Mouse (Mus musculus) adrenal gland, adult (tissue): ENCODE data around the gene Men1.
"Not testable (repeated sequence)": the region's sequence is repeated elsewhere in the genome, so short reads cannot be mapped to it uniquely, and the experiment has no call there.

ENCODE experiments used
- DNase-seq, 2 experiments: peaks; one replicate each; pipeline ENCODE4 v3.0.0; 2022 to 2023; ENCODE audit warnings: low spot score in 1 of 2; ENCODE audit not compliant: inconsistent age in 2 of 2

Gene Men1

GRCm38 (mm10) chr19:6304787-6305516 is 29.8 kb upstream of the Men1 start:
- DNase-seq: peak; percentile 92 to 97

GRCm38 (mm10) chr19:6305517-6306115 is 29.2 kb upstream of the Men1 start:
- DNase-seq: peak in 1 of 2 experiments; percentile 75

DNA sequence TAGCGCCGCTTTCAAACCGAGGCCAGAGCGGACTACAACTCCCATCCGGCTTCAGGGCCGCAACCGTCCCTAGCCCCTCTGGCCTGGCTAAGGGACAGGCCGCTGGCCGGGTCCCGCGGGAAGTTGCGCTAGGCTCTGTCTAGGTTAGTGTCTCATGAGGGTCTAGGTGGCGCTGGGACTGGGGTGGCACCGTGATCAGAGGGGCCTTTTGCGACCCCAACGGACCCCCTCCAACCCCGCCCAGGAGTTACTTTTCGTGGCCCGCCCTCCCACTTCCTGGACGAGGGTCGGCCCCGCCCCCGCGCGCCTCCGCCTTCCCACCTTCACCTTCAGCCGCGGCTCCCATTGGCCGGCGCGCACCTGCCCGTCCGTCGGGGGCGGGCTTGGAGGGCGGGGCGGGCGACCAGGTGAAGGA is 28.6 kb upstream of the Men1 start, which contains the start of gene Cdc42bpg:
Cdc42bpg (plus strand) TSS at position 320 of the 415 bp plus-strand sequence.
- DNase-seq: peak; percentile 93 to 97

- DNase-seq: peak; percentile 85 to 90
Measured at GRCm38 (mm10) chr19:6306586-6306985, 28.2 kb upstream of the Men1 start.

GRCm38 (mm10) chr19:6307733-6308531 is 26.8 kb upstream of the Men1 start:
- peak; percentile 75 to 80 for DNase-seq

- DNase-seq: no peak
Measured at GRCm38 (mm10) chr19:6310181-6310580, 24.6 kb upstream of the Men1 start.

DNA sequence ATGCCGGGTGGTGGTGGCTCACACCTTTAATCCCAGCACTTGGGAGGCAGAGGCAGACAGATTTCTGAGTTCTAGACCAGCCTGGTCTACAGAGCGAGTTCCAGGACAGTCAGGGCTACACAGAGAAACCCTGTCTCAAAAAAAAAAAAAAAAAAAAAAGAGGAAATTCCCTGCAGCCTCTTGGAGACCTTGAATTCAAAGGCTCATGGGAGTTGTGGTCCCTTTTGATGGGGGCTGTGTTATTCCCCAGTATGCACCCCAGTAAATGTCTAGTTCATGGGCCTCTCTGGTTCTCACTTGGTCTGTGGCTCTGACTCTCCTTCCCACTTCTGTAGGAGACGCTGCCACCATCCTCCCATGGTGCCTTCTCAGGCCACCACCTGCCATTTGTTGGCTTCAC is 23.0 kb upstream of the Men1 start:
- not testable (repeated sequence) for DNase-seq

- DNase-seq: no peak
Measured at GRCm38 (mm10) chr19:6313796-6314195, 21.0 kb upstream of the Men1 start.

GRCm38 (mm10) chr19:6314513-6314912 is 20.3 kb upstream of the Men1 start:
- DNase-seq: no peak

DNA sequence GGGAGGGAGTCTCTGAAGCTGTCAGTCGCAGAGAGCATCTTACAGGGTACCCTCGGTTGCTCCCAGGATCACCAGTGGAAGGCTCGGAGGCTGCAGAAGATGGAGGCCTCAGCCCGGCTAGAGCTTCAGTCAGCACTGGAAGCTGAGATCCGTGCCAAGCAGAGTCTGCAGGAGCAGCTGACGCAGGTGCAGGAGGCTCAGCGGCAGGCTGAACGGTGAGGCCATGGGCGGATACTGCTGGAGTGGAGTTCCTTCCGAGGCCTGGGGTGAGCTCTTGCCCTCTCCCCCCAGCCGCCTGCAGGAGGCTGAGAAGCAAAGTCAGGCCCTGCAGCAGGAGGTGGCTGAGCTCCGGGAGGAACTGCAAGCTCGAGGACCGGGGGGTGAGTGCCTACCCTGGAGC is 19.2 kb upstream of the Men1 start:
- DNase-seq: no peak

DNA sequence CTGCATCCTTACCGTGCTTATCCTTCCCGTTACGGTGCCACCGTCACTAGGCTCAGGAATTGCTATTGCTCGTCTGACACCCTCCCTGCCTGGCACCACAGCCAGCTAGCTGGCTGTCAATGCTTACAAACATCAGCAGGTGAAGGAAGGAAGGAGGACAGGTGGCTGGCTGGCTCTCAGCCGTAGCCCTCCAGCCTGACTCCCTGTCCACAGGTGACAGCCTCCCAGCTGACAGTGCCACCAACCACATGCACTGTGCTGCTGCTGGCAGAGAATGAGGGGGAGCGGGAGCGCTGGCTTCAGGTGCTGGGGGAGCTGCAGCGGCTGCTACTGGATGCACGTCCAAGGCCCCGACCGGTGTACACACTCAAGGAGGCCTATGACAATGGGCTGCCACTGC is 16.6 kb upstream of the Men1 start:
- DNase-seq: no peak

DNA sequence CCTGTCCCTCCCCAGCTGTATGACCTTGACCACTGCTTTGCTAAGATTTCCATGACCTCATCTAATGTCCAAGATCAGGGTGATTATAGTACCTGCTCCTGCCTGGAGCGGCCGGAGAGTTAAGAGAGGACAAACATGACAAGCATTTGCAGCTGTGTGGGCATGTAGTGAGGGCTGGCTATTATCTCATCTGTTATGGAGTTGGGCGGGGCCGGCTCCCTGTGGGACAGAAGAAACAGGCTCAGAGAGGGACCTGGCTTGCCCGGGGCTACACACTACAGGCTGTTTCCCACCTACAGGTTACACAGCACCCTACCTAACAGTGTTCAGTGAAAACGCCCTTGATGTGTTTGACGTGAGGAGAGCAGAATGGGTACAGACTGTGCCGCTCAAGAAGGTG is 13.4 kb upstream of the Men1 start:
- peak; percentile 63 to 78 for DNase-seq

DNA sequence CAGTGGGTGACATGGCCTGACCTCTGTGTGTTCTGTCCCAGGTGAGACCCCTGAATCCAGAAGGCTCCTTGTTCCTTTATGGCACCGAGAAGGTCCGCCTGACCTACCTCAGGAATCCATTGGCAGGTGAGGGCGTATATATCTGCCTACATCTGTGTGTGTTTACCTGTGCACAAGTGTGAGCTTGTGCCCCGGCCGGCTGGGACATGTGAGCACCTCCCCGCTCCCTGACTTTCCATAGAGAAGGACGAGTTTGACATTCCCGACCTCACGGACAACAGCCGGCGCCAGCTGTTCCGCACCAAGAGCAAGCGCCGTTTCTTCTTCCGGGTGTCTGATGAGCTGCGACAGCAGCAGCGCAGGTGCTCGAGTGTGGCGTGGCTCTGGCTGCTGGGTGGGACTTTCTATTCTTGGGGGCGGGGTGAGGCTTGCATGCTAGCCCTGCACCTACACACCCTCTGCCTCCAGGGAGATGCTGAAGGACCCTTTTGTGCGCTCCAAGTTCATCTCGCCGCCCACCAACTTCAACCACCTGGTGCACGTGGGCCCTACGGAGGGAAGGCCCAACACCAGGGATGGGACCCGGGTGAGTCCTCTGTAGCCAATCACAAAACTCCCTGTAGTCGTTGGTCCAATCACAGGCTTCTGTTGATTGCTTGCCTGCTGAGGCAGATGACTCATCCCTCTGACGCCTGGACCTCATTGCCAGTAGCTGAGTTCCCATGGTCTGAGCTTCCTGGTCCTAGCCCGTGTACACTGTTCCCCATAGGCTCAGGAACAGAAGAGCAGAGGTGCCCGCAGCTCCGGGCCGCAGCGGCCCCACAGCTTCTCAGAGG is 12.8 kb upstream of the Men1 start:
- peak; percentile 72 to 82 for DNase-seq

DNA sequence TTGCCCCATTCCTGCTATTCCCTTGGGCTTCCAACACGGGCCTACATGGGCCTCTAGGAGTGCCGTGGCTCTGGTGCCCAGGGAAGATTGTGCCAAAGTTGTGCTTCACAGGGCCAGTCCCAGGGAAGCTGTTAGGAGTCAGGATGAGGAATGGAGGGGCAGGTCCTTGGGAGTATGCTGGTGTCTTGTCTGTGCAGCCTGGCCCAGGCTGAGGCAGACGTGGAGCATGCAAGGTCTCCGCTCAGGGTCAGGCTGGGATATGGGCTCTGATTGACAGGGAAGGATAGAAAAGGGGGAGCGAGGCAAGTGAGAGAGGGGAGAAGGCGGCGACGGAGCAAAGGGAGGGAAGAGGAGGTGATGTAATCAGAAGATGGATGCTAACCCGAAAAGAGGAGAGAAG is 10.0 kb upstream of the Men1 start:
- peak; percentile 45 to 80 for DNase-seq

DNA sequence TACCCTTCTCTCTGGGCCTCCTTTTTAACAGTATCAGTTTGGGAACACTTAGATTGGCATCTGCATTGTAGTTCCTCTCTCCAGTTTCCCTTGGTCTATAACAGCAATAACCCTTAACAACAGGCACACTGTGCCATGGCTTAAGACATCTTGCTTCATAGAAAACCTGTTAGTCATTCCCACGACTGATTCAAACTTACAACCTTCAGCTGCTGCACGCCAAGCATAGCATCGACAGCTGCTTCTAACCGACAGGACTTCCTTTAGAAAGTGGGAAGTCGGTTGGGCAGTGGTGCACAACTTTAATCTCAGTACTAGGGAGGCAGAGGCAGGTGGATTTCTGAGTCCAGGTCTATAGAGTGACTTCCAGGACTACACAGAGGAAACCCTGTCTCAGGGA is 3.6 kb upstream of the Men1 start:
- peak in 1 of 2 experiments; percentile 37 for DNase-seq

DNA sequence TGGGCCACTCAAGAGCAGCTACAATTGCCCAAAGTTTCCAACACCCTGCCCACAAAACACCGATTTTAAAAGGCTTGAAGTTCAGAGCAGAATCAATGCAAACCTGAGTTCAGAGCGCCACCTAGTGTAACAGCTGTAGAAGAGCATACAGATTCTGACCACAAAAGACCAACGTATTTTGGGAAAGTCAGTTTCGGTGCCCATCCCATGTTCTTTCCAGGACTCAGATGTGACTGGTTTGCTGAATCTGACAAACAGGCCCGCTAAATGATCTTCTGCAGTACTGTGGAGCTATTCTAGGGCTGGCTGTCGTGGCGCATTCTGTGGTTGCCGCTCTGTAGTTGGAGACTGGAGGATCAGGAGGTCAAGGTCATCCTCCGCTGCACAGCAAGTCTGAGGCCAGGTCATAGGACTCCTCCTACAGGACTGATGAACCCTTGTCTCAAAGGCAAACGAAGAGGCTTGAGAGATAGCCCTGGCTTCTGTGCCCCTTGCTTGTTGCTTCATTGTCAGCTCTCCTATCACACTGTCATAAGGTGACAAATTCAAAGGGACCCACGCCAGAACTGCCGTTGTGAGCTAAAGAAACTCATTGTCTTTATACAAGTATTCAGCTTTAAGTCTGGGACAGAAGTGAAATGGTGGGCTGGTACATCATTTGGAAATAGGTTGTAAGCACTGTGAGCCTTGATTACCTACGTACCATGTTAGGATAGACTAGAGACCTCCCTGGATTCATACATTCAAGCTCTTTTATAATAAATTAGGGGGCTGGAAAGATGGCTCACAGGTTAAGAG is 2.9 kb upstream of the Men1 start:
- DNase-seq: peak; percentile 75 to 92

DNA sequence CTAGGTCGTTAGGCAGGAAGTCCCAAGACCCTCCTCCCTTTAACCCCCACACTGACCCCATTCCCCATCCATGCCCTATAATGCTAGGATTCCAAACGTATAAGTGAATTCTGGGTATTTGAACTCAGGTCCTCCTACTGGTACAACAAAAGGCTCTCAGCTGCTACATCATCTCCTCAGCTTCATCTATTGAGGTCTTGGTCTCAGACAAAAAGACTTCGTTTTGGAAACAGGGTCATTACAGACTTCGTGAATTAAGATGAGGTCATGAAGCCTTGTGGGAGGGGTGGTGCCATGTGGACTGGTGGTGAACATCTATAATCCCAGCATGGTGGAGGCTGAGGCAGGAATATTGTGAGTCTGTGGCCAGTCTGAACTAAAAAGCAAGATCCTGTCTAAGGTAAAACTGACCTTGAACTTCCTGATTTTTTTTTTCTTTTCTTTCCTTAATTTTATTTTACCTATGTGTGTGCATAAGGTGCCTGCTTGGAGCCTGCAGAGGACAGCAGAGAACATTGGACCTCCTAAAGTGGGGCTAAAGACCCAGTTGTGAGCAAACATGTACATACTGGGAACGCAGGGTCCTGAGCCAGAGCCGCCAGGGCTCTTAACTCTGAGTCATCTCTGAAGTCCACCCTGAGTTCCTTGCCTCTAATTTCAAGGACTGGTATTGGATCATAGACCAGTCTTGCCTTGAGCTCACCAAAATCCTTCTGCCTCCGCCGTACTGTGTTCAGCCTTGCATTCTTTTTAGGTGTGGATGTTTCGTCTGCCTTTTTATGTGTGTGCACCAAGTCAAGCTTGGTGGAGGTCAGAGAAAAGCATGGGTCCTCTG is 801 bp upstream of the Men1 start:
- DNase-seq: peak; percentile 63 to 68

- DNase-seq: peak; percentile 62 to 81
Measured at GRCm38 (mm10) chr19:6335458-6335827, 664 bp downstream of the Men1 start.

- DNase-seq: peak in 1 of 2 experiments; percentile 41
Measured at GRCm38 (mm10) chr19:6336920-6337319, 2.1 kb downstream of the Men1 start.
